Mouse (Mus musculus) hindbrain, embryonic 14.5 days (tissue): Measurements from ENCODE around the gene Brdt. TPM values are rescaled to one million over a fixed set of nuclear protein-coding genes. Genes with fewer than 3 reads are reported as not detected.
A peak's percentile ranks its signal among the peaks of the same experiment; 100 is the strongest.

ENCODE experiments used
- ATAC-seq: fragments of 200-750 bp; cut with Nextera tagmentation; 2 replicates; pipeline ENCODE4 v1.8.0; 2017; ENCODE audit warnings: moderate number of reproducible peaks, mild to moderate bottlenecking, moderate TSS enrichment, moderate library complexity; ENCODE audit not compliant: low FRiP score
- DNase-seq: peaks from one replicate; pipeline ENCODE4 v3.0.0-alpha.2; 2015; ENCODE audit warnings: low spot score
- H3K27ac ChIP-seq: fragments of 300-500 bp; sonication (generic); 2 replicates; pipeline ENCODE4 v1.5.1; 2014; ENCODE audit warnings: mild to moderate bottlenecking, moderate library complexity
- H3K27me3 ChIP-seq: fragments of 300-500 bp; sonication (generic); 2 replicates; pipeline ENCODE4 v1.6.1; 2014; ENCODE audit warnings: mild to moderate bottlenecking, low read length, mixed read lengths; ENCODE audit not compliant: control insufficient read depth, insufficient read depth
- H3K36me3 ChIP-seq: fragments of 300-500 bp; sonication (generic); replicated peaks from 2 replicates; pipeline ENCODE4 v1.6.1; 2014; ENCODE audit not compliant: control insufficient read depth, insufficient read depth
- H3K4me1 ChIP-seq: fragments of 300-500 bp; sonication (generic); replicated peaks from 2 replicates; pipeline ENCODE4 v1.6.1; 2014; ENCODE audit warnings: antibody characterized with exemption, low read length, mixed read lengths; ENCODE audit not compliant: control insufficient read depth, insufficient read depth
- H3K4me2 ChIP-seq: fragments of 300-500 bp; sonication (generic); replicated peaks from 2 replicates; pipeline ENCODE4 v1.6.1; 2014; ENCODE audit warnings: mild to moderate bottlenecking, moderate library complexity
- H3K4me3 ChIP-seq: fragments of 300-500 bp; sonication (generic); replicated peaks from 2 replicates; pipeline ENCODE4 v1.5.1; 2014; ENCODE audit warnings: mild to moderate bottlenecking, low read length
- H3K9ac ChIP-seq: fragments of 300-500 bp; sonication (generic); 2 replicates; pipeline ENCODE4 v1.6.1; 2014
- H3K9me3 ChIP-seq: fragments of 300-500 bp; sonication (generic); 2 replicates; pipeline ENCODE4 v1.6.1; 2016; ENCODE audit warnings: low read length; ENCODE audit not compliant: control insufficient read depth
- WGBS: fragments of 180-500 bp; shearing (Covaris S2); extraction: QIAGEN DNeasy Blood & Tissue Kit; methylation state at CpG from one replicate; pipeline ENCODE4 v1.1.7; 2014; 5-methylcytosine and 5-hydroxymethylcytosine counted together
- polyA plus RNA-seq: library from polyadenylated mRNA; unstranded; fragments of >200 nt; fragmentation: Nextera tagmentation; extraction: Ambion mirVana; gene quantifications from 2 replicates; pipeline ENCODE4 v1.2.1, GENCODE M21; 2014

The Brdt gene
- polyA plus RNA-seq, 1 experiment from 2014 or later, result 3.2 TPM

GRCm38 (mm10) chr5:107289986-107290385 is 41.0 kb upstream of the Brdt start:
- H3K27me3 ChIP-seq, result peaks cover 25% of the 10 kb centered on the region
- ATAC-seq (no peak), DNase-seq (no peak)
- H3K27ac ChIP-seq, result 0 out of 2 replicates have a peak overlapping the region, but pooled peaks have one; percentile 40
- peak overlapping the region; percentile 100 for H3K4me2 ChIP-seq
- peak overlapping the region; percentile 76 for H3K9ac ChIP-seq
- peaks cover 5% of the 10 kb centered on the region; the same call in 1 of the 2 replicates for H3K4me1 ChIP-seq
- H3K4me3 ChIP-seq, result peak overlapping the region; percentile 78
- H3K36me3 ChIP-seq, result no peaks in the 10 kb centered on the region
- H3K9me3 ChIP-seq, result no peaks in the 10 kb centered on the region
- 40% methylated on average over 8 of the region's 8 CpGs for WGBS

GRCm38 (mm10) chr5:107294041-107294440 is 36.9 kb upstream of the Brdt start:
- no peak overlapping the region for H3K4me2 ChIP-seq
- DNase-seq (no peak), ATAC-seq (no peak)
- no peak overlapping the region for H3K9ac ChIP-seq
- no peaks in the 10 kb centered on the region for H3K36me3 ChIP-seq
- no peaks in the 10 kb centered on the region for H3K9me3 ChIP-seq
- H3K27me3 ChIP-seq, result 0 out of 2 replicates have a peak, but pooled peaks cover 7% of the 10 kb centered on the region
- WGBS, result 83% methylated on average over 4 of the region's 4 CpGs
- no peak overlapping the region for H3K4me3 ChIP-seq
- H3K4me1 ChIP-seq, result 0 out of 2 replicates have a peak, but pooled peaks cover 5% of the 10 kb centered on the region
- no peak overlapping the region for H3K27ac ChIP-seq

- Histone ChIP-seq H3K4me2 (no peak overlapping the region), H3K9me3 (no peaks in the 10 kb centered on the region), H3K4me1 (0 out of 2 replicates have a peak, but pooled peaks cover 5% of the 10 kb centered on the region), H3K9ac (no peak overlapping the region), H3K27ac (no peak overlapping the region), H3K36me3 (no peaks in the 10 kb centered on the region), H3K27me3 (0 out of 2 replicates have a peak, but pooled peaks cover 6% of the 10 kb centered on the region), H3K4me3 (no peak overlapping the region)
- WGBS, result 74% methylated on average over 8 of the region's 8 CpGs
- no peak for DNase-seq
- ATAC-seq, result no peak
Measured at GRCm38 (mm10) chr5:107295061-107295816, 35.7 kb upstream of the Brdt start.

- 0 out of 2 replicates have a peak, but pooled peaks cover 5% of the 10 kb centered on the region for H3K4me1 ChIP-seq
- no peaks in the 10 kb centered on the region for H3K27me3 ChIP-seq
- ATAC-seq (no peak), DNase-seq (no peak)
- 78% methylated on average over 16 of the region's 16 CpGs for whole genome bisulfite sequencing
- no peak overlapping the region for H3K9ac ChIP-seq
- H3K9me3 ChIP-seq, result no peaks in the 10 kb centered on the region
- H3K4me3 ChIP-seq, result no peak overlapping the region
- H3K4me2 ChIP-seq, result no peak overlapping the region
- no peaks in the 10 kb centered on the region for H3K36me3 ChIP-seq
- H3K27ac ChIP-seq, result no peak overlapping the region
Measured at GRCm38 (mm10) chr5:107295817-107296511, 35.0 kb upstream of the Brdt start.

GRCm38 (mm10) chr5:107296512-107297322 is 34.2 kb upstream of the Brdt start:
- no peak for ATAC-seq
- no peaks in the 10 kb centered on the region for H3K36me3 ChIP-seq
- H3K4me2 ChIP-seq, result no peak overlapping the region
- DNase-seq, result no peak
- H3K27ac ChIP-seq, result no peak overlapping the region
- H3K4me1 ChIP-seq, result 0 out of 2 replicates have a peak, but pooled peaks cover 5% of the 10 kb centered on the region
- 33% methylated on average over 9 of the region's 9 CpGs for WGBS
- no peaks in the 10 kb centered on the region for H3K27me3 ChIP-seq
- no peak overlapping the region for H3K9ac ChIP-seq
- no peaks in the 10 kb centered on the region for H3K9me3 ChIP-seq
- H3K4me3 ChIP-seq, result no peak overlapping the region

- no peak for ATAC-seq
- Histone ChIP-seq H3K27me3 (no peaks in the 10 kb centered on the region), H3K4me1 (0 out of 2 replicates have a peak, but pooled peaks cover 5% of the 10 kb centered on the region), H3K9me3 (no peaks in the 10 kb centered on the region), H3K4me3 (no peak overlapping the region), H3K36me3 (no peaks in the 10 kb centered on the region), H3K27ac (no peak overlapping the region), H3K9ac (no peak overlapping the region), H3K4me2 (no peak overlapping the region)
- WGBS, result 84% methylated on average over 11 of the region's 11 CpGs
- no peak for DNase-seq
Measured at GRCm38 (mm10) chr5:107298854-107299253, 32.1 kb upstream of the Brdt start.

GRCm38 (mm10) chr5:107303350-107303861 is 27.6 kb upstream of the Brdt start:
- Histone ChIP-seq H3K27ac (no peak overlapping the region), H3K36me3 (no peaks in the 10 kb centered on the region), H3K9me3 (no peaks in the 10 kb centered on the region), H3K9ac (no peak overlapping the region), H3K4me3 (no peak overlapping the region), H3K27me3 (no peaks in the 10 kb centered on the region), H3K4me2 (no peak overlapping the region), H3K4me1 (no peaks in the 10 kb centered on the region)
- WGBS, result 53% methylated on average over 11 of the region's 11 CpGs
- DNase-seq (no peak), ATAC-seq (no peak)

GRCm38 (mm10) chr5:107304117-107304825 is 26.7 kb upstream of the Brdt start:
- H3K27ac ChIP-seq, result no peak overlapping the region
- no peaks in the 10 kb centered on the region for H3K4me1 ChIP-seq
- no peaks in the 10 kb centered on the region for H3K9me3 ChIP-seq
- no peak for DNase-seq
- no peak overlapping the region for H3K9ac ChIP-seq
- WGBS, result 85% methylated on average over 13 of the region's 13 CpGs
- no peak overlapping the region for H3K4me3 ChIP-seq
- no peaks in the 10 kb centered on the region for H3K27me3 ChIP-seq
- no peak overlapping the region for H3K4me2 ChIP-seq
- H3K36me3 ChIP-seq, result no peaks in the 10 kb centered on the region
- ATAC-seq, result no peak
